Mouse (Mus musculus): ENCODE data around the gene Prc1. TPM values are rescaled to one million over a fixed set of nuclear protein-coding genes. Genes with fewer than 3 reads are reported as not detected.

Gene Prc1
- polyA plus RNA-seq, 1 experiment from 2014 or later = 121 TPM

DNA sequence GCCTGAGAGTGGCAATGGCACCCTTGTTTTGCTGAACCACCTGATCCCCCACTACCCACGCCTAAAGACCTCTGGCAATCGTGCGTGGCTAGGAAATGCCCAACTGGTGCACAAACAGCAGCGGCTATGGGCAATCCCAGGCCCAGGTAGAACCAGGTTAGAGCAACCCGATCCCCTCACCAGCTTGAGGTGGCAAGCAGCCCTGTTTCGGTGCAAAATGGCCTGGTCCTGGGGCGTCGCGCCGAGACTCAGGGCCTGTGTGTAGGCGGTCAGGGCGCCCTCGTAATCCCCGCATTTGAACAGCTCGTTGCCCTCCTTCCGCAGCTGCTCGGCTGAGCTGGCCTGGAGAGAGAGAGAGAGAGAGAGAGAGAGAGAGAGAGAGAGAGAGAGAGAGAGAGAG, 45.1 kb downstream of the Prc1 start:
- H3K36me3 ChIP-seq = peaks cover 35% of the 10 kb centered on the region
- peak overlapping the region; percentile 72 for H3K4me3 ChIP-seq
- peak overlapping the region; percentile 88 for H3K9ac ChIP-seq
- H3K4me1 ChIP-seq = peaks cover 54% of the 10 kb centered on the region
- H3K27ac ChIP-seq (replicated peaks) = peak overlapping the region; percentile 93
- peak overlapping the region; percentile 93 for H3K4me2 ChIP-seq
- ATAC-seq (ENCODE audit: extremely low read depth, insufficient number of reproducible peaks, low FRiP score, low TSS enrichment) = no peak
- H3K9me3 ChIP-seq = no peaks in the 10 kb centered on the region
- H3K27me3 ChIP-seq (replicated peaks) = no peaks in the 10 kb centered on the region
- WGBS = 8% methylated on average over 17 of the region's 17 CpGs

- peak overlapping the region; percentile 88 for H3K9ac ChIP-seq
- H3K27ac ChIP-seq (replicated peaks) = peak overlapping the region; percentile 93
- peaks cover 49% of the 10 kb centered on the region for H3K4me1 ChIP-seq
- no peaks in the 10 kb centered on the region for H3K9me3 ChIP-seq
- under 1% methylated on average over 45 of the region's 45 CpGs for WGBS
- peak; percentile 96 for ATAC-seq (ENCODE audit: extremely low read depth, insufficient number of reproducible peaks, low FRiP score, low TSS enrichment)
- peaks cover 29% of the 10 kb centered on the region for H3K36me3 ChIP-seq
- H3K4me2 ChIP-seq = peak overlapping the region; percentile 93
- H3K27me3 ChIP-seq (replicated peaks) = no peaks in the 10 kb centered on the region
- H3K4me3 ChIP-seq = peak overlapping the region; percentile 72
These were observed 45.8 kb downstream of the Prc1 start for GRCm38 (mm10) chr7:80339793-80340628.

DNA sequence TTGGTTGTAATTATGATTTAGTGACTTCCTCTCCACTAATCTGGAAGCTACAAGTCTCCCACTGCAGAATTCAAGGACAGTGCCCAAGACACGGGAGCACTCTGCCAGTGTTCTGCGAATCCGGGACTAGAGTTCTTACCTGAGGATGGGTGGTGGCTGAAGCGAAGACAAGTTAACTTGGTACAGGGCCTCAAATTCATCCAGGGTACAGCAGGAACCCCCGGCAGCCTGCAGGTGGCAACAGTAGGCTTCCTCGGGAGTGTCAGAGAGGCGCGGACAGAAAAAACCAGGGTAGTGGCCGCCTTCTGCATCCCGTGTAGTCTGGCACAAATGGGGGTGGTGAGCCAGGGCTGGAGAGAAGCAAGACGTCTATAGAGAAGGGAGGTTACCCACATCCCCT, 46.5 kb downstream of the Prc1 start, which contains the start of gene Unc45a:
Gene Unc45a (minus strand): TSS at position 213 of the 400 bp plus-strand sequence.
- peak within 1 kb of the TSS; percentile 72 for H3K4me3 ChIP-seq
- peak within 1 kb of the TSS; percentile 93 for H3K4me2 ChIP-seq
- H3K27ac ChIP-seq (replicated peaks) = peak within 1 kb of the TSS; percentile 93
- 2% methylated on average over 11 of the region's 11 CpGs for WGBS
- H3K27me3 ChIP-seq (replicated peaks) = no peaks in the 10 kb centered on the region
- peak; percentile 21; the same call in 1 of the 2 replicates for ATAC-seq (ENCODE audit: extremely low read depth, insufficient number of reproducible peaks, low FRiP score, low TSS enrichment)
- no peaks in the 10 kb centered on the region for H3K9me3 ChIP-seq
- peaks cover 26% of the 10 kb centered on the region for H3K36me3 ChIP-seq
- H3K4me1 ChIP-seq = peaks cover 46% of the 10 kb centered on the region
- peak within 1 kb of the TSS; percentile 88 for H3K9ac ChIP-seq

GRCm38 (mm10) chr7:80341793-80342192, 47.5 kb downstream of the Prc1 start:
- Histone ChIP-seq H3K4me3 (no peak overlapping the region), H3K4me1 (peaks cover 56% of the 10 kb centered on the region), H3K4me2 (no peak overlapping the region), H3K27ac (replicated peaks) (no peak overlapping the region), H3K36me3 (peaks cover 16% of the 10 kb centered on the region), H3K9me3 (no peaks in the 10 kb centered on the region), H3K9ac (0 out of 2 replicates have a peak overlapping the region, but pooled peaks have one; percentile 34), H3K27me3 (replicated peaks) (no peaks in the 10 kb centered on the region)
- WGBS = 62% methylated on average over 7 of the region's 7 CpGs
- no peak for ATAC-seq (ENCODE audit: extremely low read depth, insufficient number of reproducible peaks, low FRiP score, low TSS enrichment)

DNA sequence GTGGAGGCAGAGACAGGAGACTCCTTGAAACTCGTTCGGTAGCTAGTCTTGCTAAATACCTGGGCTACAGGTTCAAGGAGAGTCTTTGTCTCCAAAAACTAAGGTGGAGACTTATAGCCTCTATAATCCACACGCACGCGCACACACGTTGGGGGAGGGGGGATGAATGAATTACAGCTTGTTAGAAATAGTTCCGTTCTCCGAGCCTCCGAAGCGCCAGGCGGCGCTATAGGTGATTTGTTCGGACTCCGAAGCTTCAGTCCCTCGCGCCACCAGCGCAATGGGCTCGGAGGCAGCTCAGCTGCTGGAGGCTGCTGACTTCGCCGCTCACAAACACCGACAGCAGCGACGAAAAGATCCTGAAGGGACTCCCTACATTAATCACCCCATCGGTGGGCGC, 48.6 kb downstream of the Prc1 start, which contains the start of gene Hddc3:
Gene Hddc3 (plus strand): TSS at position 247 of the 400 bp plus-strand sequence.
- Histone ChIP-seq H3K4me3 (peak within 1 kb of the TSS; percentile 60), H3K9ac (peak within 1 kb of the TSS; percentile 92), H3K27me3 (replicated peaks) (no peaks in the 10 kb centered on the region), H3K9me3 (no peaks in the 10 kb centered on the region), H3K27ac (replicated peaks) (peak within 1 kb of the TSS; percentile 76), H3K4me1 (peaks cover 62% of the 10 kb centered on the region), H3K4me2 (peak within 1 kb of the TSS; percentile 91), H3K36me3 (peaks cover 5% of the 10 kb centered on the region; the same call in 1 of the 2 replicates)
- ATAC-seq (ENCODE audit: extremely low read depth, insufficient number of reproducible peaks, low FRiP score, low TSS enrichment) = no peak
- WGBS = under 1% methylated on average over 25 of the region's 25 CpGs

DNA sequence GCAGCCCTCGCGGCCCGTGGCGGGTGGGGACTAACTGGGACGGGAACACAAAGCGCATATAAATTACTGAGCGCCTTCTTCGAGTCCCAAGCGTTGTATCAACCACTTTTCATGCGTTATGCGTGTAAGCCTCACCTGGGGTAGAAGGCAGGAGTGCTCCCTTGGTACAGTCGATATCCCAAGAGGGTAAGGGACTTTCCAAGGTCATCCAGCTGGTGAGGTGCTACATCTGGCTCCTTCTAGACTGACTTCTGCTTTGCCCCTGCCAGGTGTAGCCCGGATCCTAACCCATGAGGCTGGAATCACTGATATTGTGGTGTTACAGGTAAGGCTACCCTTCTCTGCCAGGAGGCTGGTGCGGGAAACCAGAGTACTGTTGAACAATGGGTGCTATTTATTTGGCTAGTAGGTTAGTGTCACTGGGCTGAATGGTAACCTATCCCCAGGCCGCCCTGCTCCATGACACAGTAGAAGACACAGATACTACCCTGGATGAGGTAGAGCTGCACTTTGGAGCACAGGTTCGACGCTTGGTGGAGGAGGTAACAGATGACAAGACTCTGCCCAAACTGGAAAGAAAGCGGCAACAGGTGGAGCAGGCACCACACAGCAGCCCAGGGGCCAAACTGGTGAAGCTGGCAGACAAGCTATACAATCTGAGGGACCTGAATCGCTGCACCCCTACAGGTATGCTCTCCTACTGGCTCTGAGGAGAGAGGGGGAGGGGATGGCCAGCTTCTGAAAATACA, 49.2 kb downstream of the Prc1 start:
- H3K4me3 ChIP-seq = peak overlapping the region; percentile 60
- peaks cover 5% of the 10 kb centered on the region; the same call in 1 of the 2 replicates for H3K36me3 ChIP-seq
- no peaks in the 10 kb centered on the region for H3K9me3 ChIP-seq
- H3K4me2 ChIP-seq = peak overlapping the region; percentile 91
- WGBS = 23% methylated on average over 19 of the region's 19 CpGs
- no peaks in the 10 kb centered on the region for H3K27me3 ChIP-seq (replicated peaks)
- H3K4me1 ChIP-seq = peaks cover 58% of the 10 kb centered on the region
- H3K9ac ChIP-seq = peak overlapping the region; percentile 92
- no peak for ATAC-seq (ENCODE audit: extremely low read depth, insufficient number of reproducible peaks, low FRiP score, low TSS enrichment)
- H3K27ac ChIP-seq (replicated peaks) = peak overlapping the region; percentile 76

GRCm38 (mm10) chr7:80346173-80346572, 51.9 kb downstream of the Prc1 start:
- Histone ChIP-seq H3K36me3 (peaks cover 27% of the 10 kb centered on the region), H3K4me1 (peaks cover 41% of the 10 kb centered on the region), H3K4me3 (no peak overlapping the region), H3K27me3 (replicated peaks) (no peaks in the 10 kb centered on the region), H3K9ac (no peak overlapping the region), H3K9me3 (no peaks in the 10 kb centered on the region), H3K4me2 (no peak overlapping the region), H3K27ac (replicated peaks) (no peak overlapping the region)
- WGBS = 80% methylated on average over 9 of the region's 9 CpGs
- no peak for ATAC-seq (ENCODE audit: extremely low read depth, insufficient number of reproducible peaks, low FRiP score, low TSS enrichment)

DNA sequence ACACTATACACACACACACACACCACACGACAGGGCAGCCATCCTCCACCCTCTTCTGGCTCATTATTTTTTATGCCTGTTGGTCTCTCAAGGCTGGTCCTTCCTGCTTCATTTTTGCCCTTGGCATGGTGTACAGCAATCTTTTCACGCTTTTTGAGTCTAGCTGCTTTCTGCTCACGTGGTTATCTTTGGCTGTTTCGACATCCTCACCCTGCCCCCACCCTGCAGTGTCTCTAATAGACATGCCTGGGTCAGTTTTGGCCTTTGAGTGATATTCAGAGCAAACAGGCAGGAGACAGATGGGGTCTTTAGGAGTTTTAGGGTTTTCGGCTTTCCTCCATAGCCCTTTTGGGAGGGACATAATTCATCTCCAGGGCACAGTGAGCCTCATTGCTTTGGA, 52.6 kb downstream of the Prc1 start:
- peaks cover 34% of the 10 kb centered on the region for H3K4me1 ChIP-seq
- no peak overlapping the region for H3K4me3 ChIP-seq
- WGBS = 60% methylated on average over 5 of the region's 5 CpGs
- no peaks in the 10 kb centered on the region for H3K9me3 ChIP-seq
- H3K27me3 ChIP-seq (replicated peaks) = no peaks in the 10 kb centered on the region
- no peak overlapping the region for H3K9ac ChIP-seq
- H3K4me2 ChIP-seq = no peak overlapping the region
- H3K36me3 ChIP-seq = peaks cover 32% of the 10 kb centered on the region
- no peak overlapping the region for H3K27ac ChIP-seq (replicated peaks)
- ATAC-seq (ENCODE audit: extremely low read depth, insufficient number of reproducible peaks, low FRiP score, low TSS enrichment) = no peak

GRCm38 (mm10) chr7:80347670-80348586, 53.7 kb downstream of the Prc1 start:
- Histone ChIP-seq H3K36me3 (peaks cover 42% of the 10 kb centered on the region), H3K27ac (replicated peaks) (no peak overlapping the region), H3K4me3 (no peak overlapping the region), H3K9ac (0 out of 2 replicates have a peak overlapping the region, but pooled peaks have one; percentile 28), H3K9me3 (no peaks in the 10 kb centered on the region), H3K27me3 (replicated peaks) (no peaks in the 10 kb centered on the region), H3K4me2 (no peak overlapping the region), H3K4me1 (peaks cover 24% of the 10 kb centered on the region)
- ATAC-seq (ENCODE audit: extremely low read depth, insufficient number of reproducible peaks, low FRiP score, low TSS enrichment) = no peak
- WGBS = 66% methylated on average over 13 of the region's 13 CpGs

DNA sequence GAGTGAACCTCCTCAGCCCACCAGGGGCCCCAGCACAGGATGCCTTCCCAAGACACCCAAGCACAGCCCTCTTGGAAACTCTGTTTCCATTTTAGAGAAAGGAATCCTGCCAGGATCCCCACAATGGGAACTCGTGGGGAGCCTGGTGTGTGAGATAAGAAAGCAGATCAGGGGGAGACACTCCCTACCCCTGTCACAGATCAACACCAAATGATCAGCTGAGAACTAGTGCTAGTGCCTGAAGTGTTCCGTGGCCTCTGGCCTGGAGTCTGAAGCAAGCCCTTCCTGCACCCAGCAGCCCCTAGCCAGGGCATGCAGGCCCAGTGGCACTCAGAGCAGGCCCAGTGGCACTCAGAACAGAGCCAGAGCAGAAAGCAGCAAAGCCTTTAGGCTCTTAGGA, 56.6 kb downstream of the Prc1 start:
- no peaks in the 10 kb centered on the region for H3K27me3 ChIP-seq (replicated peaks)
- peaks cover 62% of the 10 kb centered on the region for H3K36me3 ChIP-seq
- H3K27ac ChIP-seq (replicated peaks) = no peak overlapping the region
- H3K4me2 ChIP-seq = no peak overlapping the region
- H3K9ac ChIP-seq = no peak overlapping the region
- 43% methylated on average over 2 of the region's 2 CpGs for WGBS
- H3K4me1 ChIP-seq = peaks cover 16% of the 10 kb centered on the region
- no peak for ATAC-seq (ENCODE audit: extremely low read depth, insufficient number of reproducible peaks, low FRiP score, low TSS enrichment)
- no peaks in the 10 kb centered on the region for H3K9me3 ChIP-seq
- no peak overlapping the region for H3K4me3 ChIP-seq

All from heart, embryonic 13.5 days (tissue).